Mouse (Mus musculus): ENCODE measurements at regions not wholly inside any gene's neighbourhood (a gene's known extent, or its start where the extent isn't known, plus 50 kb on each side); places are given as distances from the start of the nearest gene placed in this dataset.

GRCm38 (mm10) chr11:22628497-22628896 is 116.6 kb downstream of the Tmem17 start:
- Histone ChIP-seq H3K36me3 (ENCODE audit: control insufficient read depth, insufficient read depth, low read length) (no peaks in the 10 kb centered on the region), H3K4me2 (no peak overlapping the region), H3K4me1 (ENCODE audit: control insufficient read depth, insufficient read depth, low read length) (no peaks in the 10 kb centered on the region), H3K27me3 (ENCODE audit: control insufficient read depth, insufficient read depth, low read length) (no peaks in the 10 kb centered on the region), H3K9ac (ENCODE audit: low read length) (no peak overlapping the region), H3K27ac (ENCODE audit: low read depth, low read length) (no peak overlapping the region), H3K9me3 (ENCODE audit: control insufficient read depth, low read length) (no peaks in the 10 kb centered on the region), H3K4me3 (ENCODE audit: low read depth, low read length) (no peak overlapping the region)
- ATAC-seq (ENCODE audit: low FRiP score) (no peak), DNase-seq (ENCODE audit: low spot score, missing footprints) (no peak)
- WGBS, result 88% methylated on average over 5 of the region's 5 CpGs

GRCm38 (mm10) chr11:22628979-22629378 is 117.1 kb downstream of the Tmem17 start:
- 85% methylated on average over 5 of the region's 5 CpGs for WGBS
- DNase-seq (ENCODE audit: low spot score, missing footprints) (no peak), ATAC-seq (ENCODE audit: low FRiP score) (no peak)
- Histone ChIP-seq H3K27me3 (ENCODE audit: control insufficient read depth, insufficient read depth, low read length) (no peaks in the 10 kb centered on the region), H3K4me1 (ENCODE audit: control insufficient read depth, insufficient read depth, low read length) (no peaks in the 10 kb centered on the region), H3K4me3 (ENCODE audit: low read depth, low read length) (no peak overlapping the region), H3K27ac (ENCODE audit: low read depth, low read length) (no peak overlapping the region), H3K9ac (ENCODE audit: low read length) (no peak overlapping the region), H3K4me2 (no peak overlapping the region), H3K36me3 (ENCODE audit: control insufficient read depth, insufficient read depth, low read length) (no peaks in the 10 kb centered on the region), H3K9me3 (ENCODE audit: control insufficient read depth, low read length) (no peaks in the 10 kb centered on the region)

GRCm38 (mm10) chr11:22629581-22629980 is 117.7 kb downstream of the Tmem17 start:
- no peak overlapping the region for H3K9ac ChIP-seq (ENCODE audit: low read length)
- no peak overlapping the region for H3K27ac ChIP-seq (ENCODE audit: low read depth, low read length)
- peak overlapping the region; percentile 20; the same call in 1 of the 2 replicates for H3K4me2 ChIP-seq
- no peaks in the 10 kb centered on the region for H3K27me3 ChIP-seq (ENCODE audit: control insufficient read depth, insufficient read depth, low read length)
- DNase-seq (ENCODE audit: low spot score, missing footprints) (no peak), ATAC-seq (ENCODE audit: low FRiP score) (no peak)
- H3K4me1 ChIP-seq (ENCODE audit: control insufficient read depth, insufficient read depth, low read length), result no peaks in the 10 kb centered on the region
- WGBS, result 36% methylated on average over 13 of the region's 13 CpGs
- H3K9me3 ChIP-seq (ENCODE audit: control insufficient read depth, low read length), result no peaks in the 10 kb centered on the region
- no peak overlapping the region for H3K4me3 ChIP-seq (ENCODE audit: low read depth, low read length)
- no peaks in the 10 kb centered on the region for H3K36me3 ChIP-seq (ENCODE audit: control insufficient read depth, insufficient read depth, low read length)

GRCm38 (mm10) chr11:22629991-22630390 is 118.1 kb downstream of the Tmem17 start:
- ATAC-seq (ENCODE audit: low FRiP score) (no peak), DNase-seq (ENCODE audit: low spot score, missing footprints) (no peak)
- no peak overlapping the region for H3K9ac ChIP-seq (ENCODE audit: low read length)
- H3K4me3 ChIP-seq (ENCODE audit: low read depth, low read length), result no peak overlapping the region
- H3K27ac ChIP-seq (ENCODE audit: low read depth, low read length), result no peak overlapping the region
- H3K9me3 ChIP-seq (ENCODE audit: control insufficient read depth, low read length), result no peaks in the 10 kb centered on the region
- H3K27me3 ChIP-seq (ENCODE audit: control insufficient read depth, insufficient read depth, low read length), result no peaks in the 10 kb centered on the region
- H3K4me2 ChIP-seq, result peak overlapping the region; percentile 20; the same call in 1 of the 2 replicates
- no peaks in the 10 kb centered on the region for H3K4me1 ChIP-seq (ENCODE audit: control insufficient read depth, insufficient read depth, low read length)
- 82% methylated on average over 4 of the region's 4 CpGs for WGBS
- H3K36me3 ChIP-seq (ENCODE audit: control insufficient read depth, insufficient read depth, low read length), result no peaks in the 10 kb centered on the region

- no peaks in the 10 kb centered on the region for H3K4me1 ChIP-seq (ENCODE audit: control insufficient read depth, insufficient read depth, low read length)
- no peak overlapping the region for H3K4me3 ChIP-seq (ENCODE audit: low read depth, low read length)
- DNase-seq (ENCODE audit: low spot score, missing footprints) (no peak), ATAC-seq (ENCODE audit: low FRiP score) (no peak)
- H3K9me3 ChIP-seq (ENCODE audit: control insufficient read depth, low read length), result no peaks in the 10 kb centered on the region
- H3K27ac ChIP-seq (ENCODE audit: low read depth, low read length), result no peak overlapping the region
- H3K36me3 ChIP-seq (ENCODE audit: control insufficient read depth, insufficient read depth, low read length), result no peaks in the 10 kb centered on the region
- no peak overlapping the region for H3K9ac ChIP-seq (ENCODE audit: low read length)
- no peak overlapping the region for H3K4me2 ChIP-seq
- H3K27me3 ChIP-seq (ENCODE audit: control insufficient read depth, insufficient read depth, low read length), result no peaks in the 10 kb centered on the region
- WGBS, result 79% methylated on average over 5 of the region's 5 CpGs
These were observed 119.1 kb downstream of the Tmem17 start for GRCm38 (mm10) chr11:22630982-22631381.

- Histone ChIP-seq H3K9me3 (ENCODE audit: control insufficient read depth, low read length) (no peaks in the 10 kb centered on the region), H3K36me3 (ENCODE audit: control insufficient read depth, insufficient read depth, low read length) (no peaks in the 10 kb centered on the region), H3K4me2 (no peak overlapping the region), H3K4me3 (ENCODE audit: low read depth, low read length) (no peak overlapping the region), H3K27ac (ENCODE audit: low read depth, low read length) (no peak overlapping the region), H3K4me1 (ENCODE audit: control insufficient read depth, insufficient read depth, low read length) (no peaks in the 10 kb centered on the region), H3K9ac (ENCODE audit: low read length) (peak overlapping the region; percentile 45; the same call in 1 of the 2 replicates), H3K27me3 (ENCODE audit: control insufficient read depth, insufficient read depth, low read length) (no peaks in the 10 kb centered on the region)
- 19% methylated on average over 6 of the region's 6 CpGs for WGBS
- ATAC-seq (ENCODE audit: low FRiP score) (peak; percentile 49; the same call in 1 of the 2 replicates), DNase-seq (ENCODE audit: low spot score, missing footprints) (peak; percentile 97)
These were observed 119.9 kb downstream of the Tmem17 start for GRCm38 (mm10) chr11:22631606-22632313.

GRCm38 (mm10) chr11:22632314-22632700 is 120.4 kb downstream of the Tmem17 start:
- H3K27ac ChIP-seq (ENCODE audit: low read depth, low read length), result no peak overlapping the region
- H3K4me3 ChIP-seq (ENCODE audit: low read depth, low read length), result no peak overlapping the region
- no peaks in the 10 kb centered on the region for H3K4me1 ChIP-seq (ENCODE audit: control insufficient read depth, insufficient read depth, low read length)
- H3K27me3 ChIP-seq (ENCODE audit: control insufficient read depth, insufficient read depth, low read length), result no peaks in the 10 kb centered on the region
- H3K4me2 ChIP-seq, result no peak overlapping the region
- no peaks in the 10 kb centered on the region for H3K36me3 ChIP-seq (ENCODE audit: control insufficient read depth, insufficient read depth, low read length)
- H3K9me3 ChIP-seq (ENCODE audit: control insufficient read depth, low read length), result no peaks in the 10 kb centered on the region
- DNase-seq (ENCODE audit: low spot score, missing footprints), result no peak
- H3K9ac ChIP-seq (ENCODE audit: low read length), result no peak overlapping the region
- no peak for ATAC-seq (ENCODE audit: low FRiP score)

- no peaks in the 10 kb centered on the region for H3K9me3 ChIP-seq (ENCODE audit: control insufficient read depth, low read length)
- DNase-seq (ENCODE audit: low spot score, missing footprints) (no peak), ATAC-seq (ENCODE audit: low FRiP score) (no peak)
- H3K27ac ChIP-seq (ENCODE audit: low read depth, low read length), result no peak overlapping the region
- no peak overlapping the region for H3K4me2 ChIP-seq
- 81% methylated on average over 5 of the region's 5 CpGs for WGBS
- no peak overlapping the region for H3K9ac ChIP-seq (ENCODE audit: low read length)
- H3K27me3 ChIP-seq (ENCODE audit: control insufficient read depth, insufficient read depth, low read length), result no peaks in the 10 kb centered on the region
- H3K4me3 ChIP-seq (ENCODE audit: low read depth, low read length), result no peak overlapping the region
- H3K36me3 ChIP-seq (ENCODE audit: control insufficient read depth, insufficient read depth, low read length), result no peaks in the 10 kb centered on the region
- H3K4me1 ChIP-seq (ENCODE audit: control insufficient read depth, insufficient read depth, low read length), result no peaks in the 10 kb centered on the region
These were observed 121.1 kb downstream of the Tmem17 start for GRCm38 (mm10) chr11:22632988-22633387.

- Histone ChIP-seq H3K9me3 (ENCODE audit: control insufficient read depth, low read length) (no peaks in the 10 kb centered on the region), H3K4me2 (no peak overlapping the region), H3K4me3 (ENCODE audit: low read depth, low read length) (no peak overlapping the region), H3K27me3 (ENCODE audit: control insufficient read depth, insufficient read depth, low read length) (no peaks in the 10 kb centered on the region), H3K4me1 (ENCODE audit: control insufficient read depth, insufficient read depth, low read length) (no peaks in the 10 kb centered on the region), H3K27ac (ENCODE audit: low read depth, low read length) (no peak overlapping the region), H3K36me3 (ENCODE audit: control insufficient read depth, insufficient read depth, low read length) (no peaks in the 10 kb centered on the region), H3K9ac (ENCODE audit: low read length) (no peak overlapping the region)
- no peak for DNase-seq (ENCODE audit: low spot score, missing footprints)
- 50% methylated on average over 6 of the region's 6 CpGs for WGBS
- no peak for ATAC-seq (ENCODE audit: low FRiP score)
These were observed 122.1 kb downstream of the Tmem17 start for GRCm38 (mm10) chr11:22633961-22634360.
